Mouse (Mus musculus): ENCODE measurements at regions not wholly inside any gene's neighbourhood (a gene's known extent, or its start where the extent isn't known, plus 50 kb on each side); places are given as distances from the start of the nearest gene placed in this dataset.

DNA sequence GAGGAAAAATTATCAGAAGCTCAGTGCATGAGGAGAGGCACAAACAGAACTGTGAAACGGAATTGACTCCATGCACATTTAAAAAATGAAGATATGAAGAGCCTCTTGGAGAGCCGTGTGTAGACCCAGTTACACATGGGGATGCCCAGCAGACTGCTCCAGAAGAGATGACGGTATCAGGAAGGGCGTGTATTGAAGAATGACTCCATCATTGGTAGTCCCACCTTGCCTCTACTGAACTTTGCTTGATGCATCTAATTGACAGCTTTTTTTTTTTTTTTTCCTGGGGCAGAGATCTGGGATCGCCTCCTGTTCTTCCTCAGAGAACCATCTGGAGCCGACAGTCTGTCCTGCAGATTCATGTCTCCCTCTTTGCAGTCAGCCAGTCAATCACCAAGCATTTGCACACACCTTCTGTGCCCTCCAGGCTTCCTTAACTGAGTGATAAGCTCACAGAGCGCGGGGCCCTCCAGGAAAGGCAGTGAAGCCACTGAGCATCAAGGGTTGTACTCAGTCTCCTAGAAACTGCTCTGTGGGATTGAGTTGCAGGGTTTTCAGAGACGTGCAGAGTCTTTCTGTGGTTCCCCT is 57.6 kb upstream of the D1Pas1 start:
- DNase-seq: no peak

DNA sequence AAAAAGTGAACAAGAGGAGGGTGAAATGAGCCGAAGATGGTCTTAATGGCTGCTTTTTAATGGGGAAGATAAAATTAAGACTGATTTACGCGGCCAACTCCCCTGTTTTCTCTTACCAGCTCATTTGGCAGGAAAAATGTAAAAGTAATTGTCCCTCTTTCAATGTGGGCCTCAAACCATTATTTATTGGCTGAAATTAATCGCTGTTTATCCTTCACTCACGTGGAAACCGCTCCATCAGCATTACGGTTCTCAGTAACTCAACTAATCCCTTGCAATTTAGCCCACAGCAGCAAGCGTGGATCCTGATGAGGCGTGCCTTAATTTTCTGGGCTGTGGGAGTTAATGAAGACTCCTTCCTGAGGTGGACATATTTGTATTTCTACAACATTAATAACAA is 58.1 kb upstream of the D1Pas1 start:
- DNase-seq: no peak

DNA sequence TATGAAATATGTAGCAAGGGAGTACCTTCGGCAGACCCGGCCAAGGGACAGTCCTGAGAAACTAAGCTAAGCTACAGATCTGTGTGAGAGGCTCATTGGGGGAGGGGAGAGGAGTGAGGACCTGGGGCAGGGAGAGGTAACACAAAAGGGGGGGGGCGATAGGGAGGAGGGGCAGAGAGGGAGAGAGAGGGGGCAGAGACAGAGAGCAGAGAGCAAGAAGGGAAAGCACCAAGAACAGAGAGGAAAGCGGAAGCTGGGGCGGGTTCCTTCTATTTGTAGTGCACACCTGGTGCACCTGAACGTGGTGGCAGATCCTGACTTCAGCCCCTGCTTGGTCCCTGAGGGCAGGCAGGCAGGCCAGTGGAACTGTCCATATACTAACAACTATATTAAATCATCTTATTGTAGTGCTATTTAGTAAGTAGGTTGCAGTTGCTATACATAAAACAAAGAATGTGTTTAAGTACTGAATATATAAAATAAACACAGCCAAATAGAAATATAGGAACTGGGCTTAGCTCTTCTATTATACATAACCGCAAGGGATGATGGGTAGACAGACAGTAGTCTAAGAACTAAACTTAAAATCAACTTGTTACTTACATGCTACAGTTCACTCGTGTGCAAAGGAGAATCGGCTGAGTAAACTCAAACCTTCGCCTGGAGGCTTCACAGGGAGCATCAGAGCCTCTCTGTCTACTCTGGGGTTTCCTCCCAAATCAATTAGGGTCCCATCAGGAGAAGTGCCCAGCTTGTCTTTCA is 59.6 kb upstream of the D1Pas1 start:
- no peak for DNase-seq

DNA sequence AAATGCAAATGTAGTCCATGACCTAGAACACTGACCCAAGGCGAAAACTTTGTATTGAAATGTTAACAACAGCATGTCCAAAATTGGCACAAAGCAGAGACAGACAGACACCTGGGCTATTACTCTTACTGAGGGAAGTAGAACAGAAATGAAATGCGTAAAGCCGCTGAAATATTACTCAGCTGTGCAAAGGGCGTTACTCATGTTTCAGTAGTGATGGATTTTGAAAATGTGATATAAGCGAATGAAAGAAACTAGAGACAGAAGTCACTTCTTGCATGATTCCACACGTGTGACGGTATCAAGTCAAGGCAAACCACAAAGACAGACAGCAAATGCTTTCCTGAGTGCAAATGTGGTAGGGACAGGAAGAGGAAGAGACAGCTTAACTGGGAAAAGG is 61.3 kb upstream of the D1Pas1 start:
- DNase-seq: no peak

- DNase-seq: no peak
These were observed 65.7 kb upstream of the D1Pas1 start for GRCm38 (mm10) chr1:186901548-186901947.

DNA sequence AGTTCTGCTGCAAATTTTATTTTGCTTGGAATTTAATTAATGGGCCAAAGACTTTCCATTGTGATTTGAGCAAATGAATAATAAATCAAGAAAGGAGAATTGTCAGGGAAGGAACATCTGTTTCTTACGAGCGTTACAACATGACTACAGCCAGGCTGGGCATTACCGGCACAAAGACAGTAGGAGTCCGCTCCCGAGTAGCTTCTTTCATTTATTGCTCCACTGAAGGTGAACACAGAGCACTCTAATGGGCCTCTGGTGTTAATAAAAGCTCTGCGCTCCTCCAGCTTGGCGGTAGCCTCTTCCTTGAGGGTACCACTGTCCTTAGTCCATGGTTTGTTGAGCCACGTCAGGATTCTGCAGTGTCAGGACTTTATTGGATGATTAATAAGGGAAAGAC is 69.0 kb upstream of the D1Pas1 start:
- DNase-seq: no peak

- no peak for DNase-seq
These were observed 77.7 kb upstream of the D1Pas1 start for GRCm38 (mm10) chr1:186889584-186889852.

DNA sequence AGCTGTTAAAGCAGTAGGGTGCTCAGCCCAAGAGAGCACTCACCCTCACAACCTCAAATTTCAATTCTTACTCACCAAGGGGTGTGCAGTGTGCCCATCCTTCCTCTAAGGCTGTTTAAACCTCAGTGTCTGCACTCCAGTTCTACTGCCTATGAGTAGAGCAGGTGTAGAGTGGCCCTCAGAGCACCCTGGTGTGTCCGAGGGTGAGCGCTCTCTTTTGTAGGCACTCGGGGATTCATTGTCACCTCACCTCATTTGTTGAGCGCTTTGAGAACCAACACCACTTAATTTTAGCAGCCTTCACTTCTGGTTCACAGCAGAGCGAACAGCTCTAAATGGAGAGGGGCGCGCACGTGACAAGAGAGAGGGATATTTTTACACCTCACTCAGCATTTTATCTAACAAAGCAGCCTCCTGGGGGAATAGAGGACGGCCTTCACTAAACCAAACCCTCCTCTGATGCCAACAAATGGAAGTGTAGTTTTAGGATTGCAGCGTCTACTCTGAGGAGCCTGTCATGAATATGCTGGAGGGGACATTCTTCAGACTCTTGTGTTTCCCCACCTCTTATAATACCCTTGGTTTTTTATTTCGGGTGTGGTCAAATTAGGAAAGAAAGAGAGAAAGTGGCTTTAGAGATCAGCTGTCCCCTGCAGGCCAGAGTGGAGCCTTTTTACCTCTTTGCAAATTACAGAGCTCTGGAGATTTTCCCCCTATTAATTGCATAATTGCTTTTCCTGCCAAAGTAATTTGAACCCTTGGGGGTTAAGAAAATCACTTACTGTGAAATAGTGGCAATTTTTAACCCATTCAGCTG is 78.2 kb upstream of the D1Pas1 start:
- DNase-seq: no peak

DNA sequence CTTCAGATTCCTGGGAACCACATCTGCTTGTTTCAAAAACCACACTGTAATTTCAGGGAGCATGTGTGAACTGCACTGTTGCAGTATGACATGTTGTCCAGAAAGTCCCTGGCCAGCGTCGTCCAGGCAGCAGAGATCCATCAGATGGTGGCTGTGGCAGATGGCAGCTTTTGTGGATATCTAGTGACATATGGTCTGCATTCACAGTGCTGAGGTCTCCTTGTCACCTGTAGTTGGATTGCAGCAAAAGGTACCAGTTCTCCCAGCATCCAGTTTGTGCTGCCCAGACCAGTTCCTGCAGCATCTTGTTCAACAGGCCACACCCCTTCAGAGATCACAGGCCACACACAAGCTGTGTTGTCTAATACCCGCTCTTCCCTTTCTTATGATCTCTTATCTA is 80.1 kb upstream of the D1Pas1 start:
- DNase-seq: no peak

- DNase-seq: no peak
These were observed 86.8 kb upstream of the D1Pas1 start for GRCm38 (mm10) chr1:186880391-186880790.

GRCm38 (mm10) chr1:186860608-186861444 is 106.4 kb upstream of the D1Pas1 start:
- DNase-seq: no peak

DNA sequence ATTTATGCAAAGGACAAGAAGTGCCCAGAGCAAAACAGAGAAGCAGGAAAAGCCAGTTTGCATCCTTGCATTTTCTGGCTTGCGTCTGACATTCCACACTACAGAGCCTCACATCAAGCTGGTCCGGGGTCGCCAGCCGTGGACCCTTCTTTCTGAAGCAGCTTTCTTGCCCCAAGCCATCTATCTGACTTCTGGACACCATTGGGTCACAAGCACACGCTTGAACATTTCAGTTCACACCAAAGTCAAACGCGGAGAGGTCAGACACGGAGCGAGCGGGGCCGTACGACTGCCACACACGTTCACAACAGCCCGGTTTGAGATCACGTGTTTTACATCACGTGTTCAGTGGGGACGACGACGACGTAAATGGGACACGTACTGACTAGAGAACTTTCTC is 108.9 kb upstream of the D1Pas1 start:
- DNase-seq: no peak

GRCm38 (mm10) chr1:186855474-186856036 is 106.4 kb upstream of the Rrp15 start:
- DNase-seq: peak; percentile 26

GRCm38 (mm10) chr1:186845256-186845655 is 96.1 kb upstream of the Rrp15 start:
- DNase-seq: no peak

DNA sequence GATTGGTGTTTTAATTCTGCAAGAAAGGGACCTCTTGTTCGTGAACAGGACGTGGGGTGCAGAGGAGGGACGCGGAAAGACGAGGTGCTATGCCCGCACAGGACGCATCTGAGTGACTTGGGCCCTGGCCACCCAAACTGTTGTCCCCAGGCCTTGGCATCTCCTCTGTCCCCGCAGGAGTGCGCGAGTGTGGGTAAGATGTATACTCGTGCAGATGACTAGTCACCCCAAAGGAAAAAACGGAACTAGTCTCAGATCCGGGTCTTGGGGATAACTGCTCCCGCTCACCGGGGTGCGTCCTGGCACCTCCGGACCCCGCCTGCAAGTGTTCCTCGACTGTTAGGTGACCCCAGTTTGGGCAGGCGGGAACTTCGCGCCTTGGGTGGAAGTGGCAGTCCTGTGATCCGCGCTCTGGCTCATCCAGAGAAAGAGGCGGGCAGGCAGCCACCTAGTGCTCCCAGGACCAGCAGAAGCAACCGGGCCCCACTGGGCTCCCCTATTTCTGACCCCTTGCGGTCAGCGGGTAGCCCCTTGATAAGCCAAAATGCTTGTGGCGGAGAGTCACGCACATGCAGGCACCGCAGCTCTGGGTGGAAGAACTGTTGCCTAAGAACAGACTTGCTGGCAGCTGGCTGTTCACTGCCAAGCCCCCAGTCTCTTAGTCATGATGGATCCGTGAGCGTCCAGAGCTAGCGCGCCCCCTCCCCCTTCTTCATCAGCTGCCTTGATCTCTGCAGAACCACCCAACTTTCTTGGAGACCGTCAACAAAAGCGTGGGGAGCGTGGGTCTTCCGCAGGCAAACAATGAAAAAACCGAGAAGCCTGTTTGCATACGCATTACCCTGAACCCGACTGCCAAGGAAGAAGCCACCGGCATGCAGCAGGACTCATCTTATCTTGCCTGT is 85.0 kb upstream of the Rrp15 start:
- DNase-seq: peak; percentile 26

GRCm38 (mm10) chr1:186833441-186833895 is 84.3 kb upstream of the Rrp15 start:
- peak; percentile 8 for DNase-seq

- peak; percentile 21 for DNase-seq
These were observed 78.6 kb upstream of the Rrp15 start for GRCm38 (mm10) chr1:186827773-186828172.

DNA sequence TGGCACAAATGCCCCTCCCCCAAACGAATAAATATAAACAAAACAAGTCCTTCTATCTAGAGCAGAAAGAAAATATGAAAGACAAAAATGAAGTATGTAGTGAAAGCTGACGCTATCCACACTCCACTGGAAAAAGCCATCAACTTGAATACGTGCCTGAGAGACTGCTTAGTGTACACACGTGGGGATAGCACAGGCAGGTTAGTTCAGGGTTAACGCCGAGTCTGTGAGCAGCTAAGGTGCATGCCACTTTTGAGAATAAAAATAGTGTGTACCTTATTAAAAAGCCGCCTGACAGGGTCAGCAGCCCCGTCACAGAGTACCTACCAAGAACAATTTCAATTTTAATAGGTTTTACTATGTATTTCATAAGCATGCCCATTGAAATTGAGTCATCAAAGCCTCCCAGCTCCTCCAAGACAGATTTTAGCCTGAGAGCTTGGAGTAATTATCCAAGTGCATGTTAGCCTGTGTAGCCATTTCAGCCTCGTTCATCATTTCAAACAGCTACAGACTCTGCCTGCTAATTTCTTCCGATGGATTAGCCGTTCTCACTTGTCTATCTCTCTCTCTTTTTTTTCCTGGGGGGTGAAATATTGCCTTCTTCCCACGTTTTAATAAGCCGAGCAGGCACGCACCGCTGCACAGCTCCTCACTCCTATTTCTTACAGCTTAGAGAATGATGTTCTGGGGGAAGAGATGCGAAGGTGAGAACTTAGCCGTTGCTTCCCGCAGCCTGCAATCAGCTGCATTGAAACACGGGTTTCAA is 59.2 kb upstream of the Rrp15 start:
- DNase-seq: no peak

DNA sequence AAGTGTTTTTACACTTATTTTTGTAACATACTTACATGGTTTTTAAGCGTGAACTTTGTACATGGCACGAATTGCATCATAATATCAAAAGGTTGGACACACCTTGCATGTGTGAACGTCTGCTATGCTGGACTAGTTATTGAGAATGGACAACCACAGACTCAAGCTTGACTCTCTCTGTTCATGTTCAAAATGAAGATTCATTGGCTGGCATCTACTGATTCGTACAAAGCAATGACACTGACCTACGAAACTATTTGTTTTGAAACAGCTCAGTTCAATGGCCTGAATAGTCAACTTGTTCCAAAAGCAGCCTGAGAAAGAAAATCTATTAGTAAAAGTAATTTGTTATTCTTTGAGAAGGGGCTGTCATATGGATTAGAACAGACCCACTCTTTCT is 55.3 kb upstream of the Rrp15 start:
- DNase-seq: no peak

Data from adrenal gland, adult 2 months (tissue).